Mouse (Mus musculus) megakaryocyte, adult 5-6 weeks (primary cell): ENCODE measurements around the gene Ftl1. TPM values are rescaled to one million over a fixed set of nuclear protein-coding genes. Genes with fewer than 3 reads are reported as not detected.
A peak's percentile ranks its signal among the peaks of the same experiment; 100 is the strongest.

ENCODE experiments used
- ATAC-seq: 2 replicates; pipeline ENCODE4 v1.8.0; 2016; ENCODE audit warnings: mild to moderate bottlenecking, inconsistent platforms; ENCODE audit not compliant: poor library complexity, severe bottlenecking
- total RNA-seq, 2 experiments: library from RNA; stranded (forward) in 1 of 2; stranded (reverse) in 1 of 2; fragments of 153-499, 151-499 nt in 1 of 2; fragments of 221-1000, 200-1000 nt in 1 of 2; gene quantifications; 2 replicates each; pipeline versions ENCODE4 v1.2.3 to v1.2.4; 2015 to 2017

The Ftl1 gene
- total RNA-seq, 2 experiments from 2014 or later: 1,786 to 3,213 TPM

DNA sequence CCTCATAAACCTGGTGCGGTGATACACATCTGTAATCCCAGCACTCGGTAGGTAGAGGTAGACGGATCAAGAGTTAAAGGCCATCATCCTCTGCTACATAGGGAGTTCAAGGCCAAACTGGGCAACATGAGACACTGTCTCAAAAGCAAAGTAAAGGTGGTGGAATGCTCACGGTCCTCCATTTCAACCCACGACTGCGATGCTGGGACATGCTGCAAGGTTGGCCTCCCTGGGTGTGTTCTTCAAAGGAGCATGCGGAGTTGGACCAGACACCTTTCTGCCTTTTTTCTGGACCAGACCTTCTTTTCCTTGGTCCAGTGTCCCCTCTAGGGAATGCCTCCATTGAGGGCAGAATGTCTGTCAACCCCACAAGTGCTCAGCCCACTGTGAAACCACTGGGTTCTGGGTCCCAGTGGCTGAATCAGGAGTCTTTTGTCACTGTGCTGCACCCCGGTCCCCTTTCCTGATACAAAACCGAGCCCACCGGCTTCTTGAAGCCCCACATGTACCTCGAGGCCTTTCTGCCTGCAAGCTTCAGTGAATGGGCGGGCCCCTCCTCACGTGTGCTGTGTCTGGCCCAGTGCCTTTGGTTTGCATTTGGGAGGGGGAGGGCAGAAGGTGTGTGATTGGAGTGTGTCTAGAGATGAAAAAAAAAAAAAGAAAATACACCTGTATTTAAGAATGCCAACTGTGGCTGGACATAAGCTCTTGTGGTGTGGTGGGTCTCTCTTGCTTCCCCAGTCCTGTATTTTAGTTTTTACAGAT is 3.6 kb downstream of the Ftl1 start:
- no peak for ATAC-seq

- ATAC-seq: no peak
Measured at GRCm38 (mm10) chr7:45454971-45455370, 4.7 kb downstream of the Ftl1 start.

DNA sequence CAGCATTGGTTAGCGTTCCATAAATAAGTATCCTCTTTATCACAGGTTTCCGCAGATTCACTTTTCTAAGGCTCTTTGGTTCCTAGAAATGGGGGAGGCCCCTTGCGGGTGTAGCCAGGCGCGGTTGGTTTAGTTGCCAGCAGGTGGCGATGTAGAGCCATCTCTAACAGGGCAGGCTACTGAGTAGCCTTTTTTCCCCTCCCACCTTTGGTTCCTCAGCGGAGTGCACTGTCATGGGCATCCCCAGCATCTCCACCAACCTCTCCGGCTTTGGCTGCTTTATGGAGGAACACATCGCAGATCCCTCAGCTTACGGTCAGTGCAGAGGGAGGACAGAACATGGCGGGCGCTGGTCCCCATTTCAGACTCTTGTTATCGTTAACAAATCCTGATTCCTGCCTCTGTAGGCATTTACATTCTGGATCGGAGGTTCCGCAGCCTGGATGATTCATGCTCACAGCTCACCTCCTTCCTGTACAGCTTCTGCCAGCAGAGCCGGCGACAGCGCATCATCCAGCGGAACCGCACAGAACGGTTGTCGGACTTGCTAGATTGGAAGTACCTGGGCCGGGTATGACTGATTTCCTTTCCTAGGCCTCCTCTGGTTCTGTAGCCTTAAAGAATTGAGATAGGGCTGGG is 8.2 kb downstream of the Ftl1 start:
- ATAC-seq: peak; percentile 98

DNA sequence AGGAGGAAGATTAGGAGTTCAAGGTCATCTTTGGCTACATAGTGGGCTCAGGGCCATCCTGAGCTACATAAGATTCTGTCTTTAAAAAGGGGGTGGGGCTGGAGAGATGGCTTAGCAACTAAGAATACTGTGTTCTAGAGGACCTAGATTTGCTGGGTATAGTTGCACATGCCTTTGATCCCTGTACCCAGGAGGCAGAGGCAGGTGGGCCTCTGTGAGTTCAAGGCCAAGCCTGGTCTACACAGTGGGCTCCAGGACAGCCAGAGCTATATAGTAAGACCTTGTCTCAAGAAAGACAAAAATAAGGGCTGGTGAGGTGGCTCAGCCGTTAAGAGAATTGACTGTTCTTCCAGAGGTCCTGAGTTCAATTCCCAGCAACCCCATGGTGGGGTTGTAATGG is 9.7 kb downstream of the Ftl1 start:
- ATAC-seq: no peak

GRCm38 (mm10) chr7:45447325-45447990 is 12.2 kb downstream of the Ftl1 start:
- peak; percentile 45 for ATAC-seq

DNA sequence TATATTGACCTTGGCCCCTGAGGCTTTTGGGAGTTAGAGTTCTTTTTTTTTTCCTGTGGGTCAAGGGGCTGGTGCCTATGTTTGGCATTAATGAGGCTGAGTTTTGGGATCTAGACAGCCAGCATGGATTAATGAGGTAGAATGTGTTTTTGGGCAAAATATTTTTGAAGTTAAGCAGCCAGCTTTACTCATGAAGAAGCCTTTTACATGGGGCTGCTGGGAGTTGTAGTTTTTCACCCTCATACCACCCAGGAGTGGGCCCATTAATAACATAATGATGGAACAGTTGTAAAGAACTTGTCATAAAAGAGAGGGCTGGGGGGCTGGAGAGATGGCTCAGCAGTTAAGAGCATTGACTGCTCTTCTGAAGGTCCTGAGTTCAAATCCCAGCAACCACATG is 13.1 kb downstream of the Ftl1 start:
- ATAC-seq: no peak

GRCm38 (mm10) chr7:45443526-45444420 is 15.9 kb downstream of the Ftl1 start:
- ATAC-seq: no peak

DNA sequence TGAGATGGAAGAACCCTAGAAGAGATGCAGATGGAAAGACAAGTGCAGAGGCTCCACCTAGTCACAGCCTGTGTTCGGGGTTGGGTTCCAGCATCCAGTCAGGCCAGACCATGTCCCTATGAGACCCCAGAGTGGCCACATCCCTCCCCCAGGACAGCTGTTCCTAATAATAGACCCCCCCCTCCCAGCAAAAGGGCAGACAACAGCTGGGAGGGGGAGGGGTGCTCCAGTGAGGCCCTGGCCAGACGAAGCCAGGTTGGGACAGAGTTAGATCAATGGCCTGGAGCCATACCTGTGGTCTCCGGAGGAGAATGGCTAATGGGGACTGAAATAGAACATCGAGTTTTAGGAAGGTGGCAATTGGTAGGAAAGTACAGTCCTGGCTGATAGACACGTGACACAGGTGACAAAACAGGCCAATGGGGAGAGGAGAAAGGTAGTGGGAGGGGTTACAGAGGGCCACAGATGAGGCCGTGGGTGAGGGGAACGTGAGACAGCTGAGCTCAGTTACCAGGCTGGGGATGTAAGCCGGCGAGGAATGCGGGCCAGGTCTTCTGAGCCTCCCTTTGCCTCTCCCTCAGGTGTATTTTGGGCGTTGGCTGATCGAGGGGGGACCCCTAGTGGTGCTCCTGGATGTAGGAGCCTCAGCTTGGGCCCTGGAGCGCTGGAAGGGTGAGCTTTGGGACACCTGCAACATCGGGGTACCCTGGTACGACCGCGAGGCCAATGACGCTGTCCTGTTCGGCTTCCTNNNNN is 22.0 kb downstream of the Ftl1 start, which contains the start of gene Ruvbl2:
Ruvbl2 (minus strand) TSS at position 576 of the 756 bp plus-strand sequence.
- ATAC-seq: no peak

- ATAC-seq: no peak
Measured at GRCm38 (mm10) chr7:45437046-45437445, 22.6 kb downstream of the Ftl1 start.

DNA sequence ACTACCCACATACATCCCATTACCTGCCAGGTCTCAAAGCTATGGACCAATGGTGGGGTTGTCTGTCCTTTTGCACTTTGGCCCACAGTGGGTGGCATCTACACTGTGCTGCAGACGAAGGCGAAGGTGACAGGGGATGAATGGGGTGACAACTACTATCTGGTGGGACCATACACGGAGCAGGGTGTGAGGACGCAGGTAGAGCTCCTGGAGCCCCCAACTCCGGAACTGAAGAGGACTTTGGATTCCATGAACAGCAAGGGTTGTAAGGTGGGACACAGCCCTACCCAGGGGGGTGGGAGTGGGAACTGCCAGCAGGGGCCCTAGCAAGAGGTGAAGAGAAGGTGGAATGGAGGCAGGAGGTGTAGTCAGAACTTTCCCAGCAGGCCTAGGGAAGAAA is 23.2 kb downstream of the Ftl1 start:
- no peak for ATAC-seq

DNA sequence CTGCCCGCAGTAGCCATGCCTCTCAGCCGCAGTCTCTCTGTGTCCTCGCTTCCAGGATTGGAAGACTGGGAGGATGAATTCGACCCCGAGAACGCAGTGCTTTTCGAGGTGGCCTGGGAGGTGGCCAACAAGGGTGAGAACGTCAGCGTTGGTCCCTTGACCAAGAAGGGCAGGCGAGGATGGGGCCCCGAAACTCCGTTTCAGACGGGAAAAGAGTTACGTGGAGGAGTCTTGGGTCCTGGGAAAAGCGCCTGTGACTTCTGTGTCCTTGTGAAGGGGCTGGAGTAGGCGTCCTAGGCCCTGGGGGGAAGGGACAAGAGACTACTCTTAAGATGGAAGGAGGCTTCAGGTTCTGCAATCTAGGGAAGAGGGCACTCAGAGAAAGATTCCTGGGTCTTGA is 24.6 kb downstream of the Ftl1 start:
- ATAC-seq: no peak

- peak; percentile 93 for ATAC-seq
Measured at GRCm38 (mm10) chr7:45434203-45435015, 25.3 kb downstream of the Ftl1 start, which contains the start of gene Gys1. Gene Gys1 (plus strand): TSS chr7:45434844.

DNA sequence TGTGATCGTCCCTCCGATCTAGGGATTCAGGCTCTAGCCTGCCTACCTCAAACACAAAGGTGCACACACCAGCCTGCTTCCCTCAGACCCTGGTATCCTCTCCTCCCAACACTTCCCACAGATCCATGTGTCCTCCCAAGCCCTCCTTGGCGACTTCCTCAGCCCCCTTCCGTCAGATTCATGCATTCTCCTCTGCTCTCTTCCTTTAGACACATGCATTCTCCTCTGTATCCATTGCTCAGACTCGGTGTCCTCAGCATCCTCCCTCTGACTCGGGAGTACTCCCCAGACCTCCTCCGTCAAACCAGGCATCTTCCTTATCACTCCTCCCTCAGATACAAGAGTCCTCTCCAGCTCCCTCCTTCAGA is 25.9 kb downstream of the Ftl1 start:
- no peak for ATAC-seq

GRCm38 (mm10) chr7:45426556-45426955 is 33.1 kb downstream of the Ftl1 start:
- no peak for ATAC-seq

- no peak for ATAC-seq
Measured at GRCm38 (mm10) chr7:45421194-45421593, 38.5 kb downstream of the Ftl1 start.

GRCm38 (mm10) chr7:45420615-45420919 is 39.1 kb downstream of the Ftl1 start, which contains the start of gene Lhb:
Gene Lhb (plus strand): TSS chr7:45420820.
- no peak for ATAC-seq

DNA sequence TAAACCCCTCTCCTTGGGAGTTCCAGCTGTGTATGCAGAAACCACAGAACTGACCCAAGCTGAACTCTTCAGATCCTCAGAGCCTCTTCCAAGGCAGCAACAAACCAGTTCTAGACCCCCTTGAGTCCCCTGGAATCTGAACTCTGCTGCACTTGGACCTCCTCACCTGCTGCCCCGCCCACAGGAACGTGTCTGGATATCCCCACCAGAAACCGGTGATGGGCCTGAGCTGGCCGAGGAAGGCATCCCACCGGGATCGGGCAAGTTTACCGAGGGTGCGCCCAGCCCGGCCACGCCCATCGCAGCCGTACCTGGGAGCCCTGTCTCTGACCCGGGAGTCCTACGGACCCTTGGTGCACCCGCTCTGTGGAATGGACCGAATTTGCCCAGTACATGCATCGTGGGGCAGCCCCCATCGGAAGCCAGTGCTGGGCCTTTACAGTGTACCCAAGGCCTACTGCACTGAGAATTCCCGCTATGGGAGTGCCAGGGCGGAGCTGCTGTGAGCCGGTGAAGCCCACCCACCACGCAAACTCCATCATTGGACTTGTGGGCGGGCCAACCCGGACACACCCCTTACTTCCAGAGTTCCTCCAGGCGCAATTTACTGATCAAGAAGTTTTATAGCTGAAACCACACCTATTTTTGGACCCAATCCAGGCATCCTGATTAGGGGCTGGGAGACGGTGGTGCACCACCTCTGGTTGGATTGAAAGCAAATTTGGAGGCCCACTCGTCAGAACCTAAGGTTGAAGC is 39.6 kb downstream of the Ftl1 start:
- ATAC-seq: no peak

GRCm38 (mm10) chr7:45417962-45418492 is 41.7 kb downstream of the Ftl1 start:
- ATAC-seq: no peak
